Mouse (Mus musculus): ENCODE results near the gene Runx3. TPM values are rescaled to one million over a fixed set of nuclear protein-coding genes. Genes with fewer than 3 reads are reported as not detected.

The Runx3 gene
- total RNA-seq, 2 experiments from 2014 or later = 0.14 TPM; not detected in 1

- Histone ChIP-seq H3K4me3 (no peak overlapping the region), H3K27ac (no peak overlapping the region)
- intact Hi-C loops (cut with DNase I) = no loop called here
- no peak for TF ChIP-seq CTCF (IDR thresholded peaks at IDR 0.05)
- DNase-seq (ENCODE audit: extremely low spot score in 1 of 2, low spot score in 2 of 2) = no peak
Measured at GRCm38 (mm10) chr4:135092871-135093270, 27.6 kb upstream of the Runx3 start.

- intact Hi-C loops (cut with DNase I) = no loop called here
Measured at GRCm38 (mm10) chr4:135095693-135096092, 24.8 kb upstream of the Runx3 start.

GRCm38 (mm10) chr4:135097910-135098891, 22.3 kb upstream of the Runx3 start:
- no peak for DNase-seq (ENCODE audit: extremely low spot score in 1 of 2, low spot score in 2 of 2)
- intact Hi-C loops (cut with DNase I) = no loop called here
- Histone ChIP-seq H3K27ac (no peak overlapping the region), H3K4me3 (no peak overlapping the region)
- TF ChIP-seq CTCF (IDR thresholded peaks at IDR 0.05) = no peak

More at GRCm38 (mm10) chr4:135095693-135096092, 24.8 kb upstream of the Runx3 start:
- no peak for DNase-seq (ENCODE audit: extremely low spot score in 1 of 2, low spot score in 2 of 2)
- Histone ChIP-seq H3K4me3 (no peak overlapping the region), H3K27ac (no peak overlapping the region)
- TF ChIP-seq CTCF (IDR thresholded peaks at IDR 0.05) = no peak

GRCm38 (mm10) chr4:135102019-135102740, 18.3 kb upstream of the Runx3 start:
- no peak for TF ChIP-seq CTCF (IDR thresholded peaks at IDR 0.05)
- Histone ChIP-seq H3K27ac (no peak overlapping the region), H3K4me3 (no peak overlapping the region)
- DNase-seq (ENCODE audit: extremely low spot score in 1 of 2, low spot score in 2 of 2) = no peak
- intact Hi-C loops (cut with DNase I) = no loop called here

- DNase-seq (ENCODE audit: extremely low spot score in 1 of 2, low spot score in 2 of 2) = no peak
- Histone ChIP-seq H3K27ac (no peak overlapping the region), H3K4me3 (no peak overlapping the region)
- intact Hi-C loops (cut with DNase I) = no loop called here
- no peak for TF ChIP-seq CTCF (IDR thresholded peaks at IDR 0.05)
Measured at GRCm38 (mm10) chr4:135102761-135103160, 17.7 kb upstream of the Runx3 start.

- H3K27ac ChIP-seq = no peak overlapping the region
- no peak overlapping the region for H3K4me3 ChIP-seq
- no peak for TF ChIP-seq CTCF (IDR thresholded peaks at IDR 0.05)
- DNase-seq (ENCODE audit: extremely low spot score in 1 of 2, low spot score in 2 of 2) = no peak
- intact Hi-C loops (cut with DNase I) = no loop called here
Measured at GRCm38 (mm10) chr4:135103800-135104199, 16.7 kb upstream of the Runx3 start.

- intact Hi-C loops (cut with DNase I) = no loop called here
- no peak for TF ChIP-seq CTCF (IDR thresholded peaks at IDR 0.05)
- Histone ChIP-seq H3K4me3 (no peak overlapping the region), H3K27ac (no peak overlapping the region)
- no peak for DNase-seq (ENCODE audit: extremely low spot score in 1 of 2, low spot score in 2 of 2)
Measured at GRCm38 (mm10) chr4:135106968-135107367, 13.5 kb upstream of the Runx3 start.

GRCm38 (mm10) chr4:135108666-135109065, 11.8 kb upstream of the Runx3 start:
- intact Hi-C loops (cut with DNase I) = no loop called here
- TF ChIP-seq CTCF (IDR thresholded peaks at IDR 0.05) = no peak
- Histone ChIP-seq H3K4me3 (no peak overlapping the region), H3K27ac (no peak overlapping the region)
- DNase-seq (ENCODE audit: extremely low spot score in 1 of 2, low spot score in 2 of 2) = no peak

GRCm38 (mm10) chr4:135113656-135114055, 6.8 kb upstream of the Runx3 start:
- intact Hi-C loops (cut with DNase I) = no loop called here
- Histone ChIP-seq H3K4me3 (no peak overlapping the region), H3K27ac (no peak overlapping the region)
- no peak for DNase-seq (ENCODE audit: extremely low spot score in 1 of 2, low spot score in 2 of 2)
- TF ChIP-seq CTCF (IDR thresholded peaks at IDR 0.05) = no peak

GRCm38 (mm10) chr4:135114301-135114700, 6.2 kb upstream of the Runx3 start:
- DNase-seq (ENCODE audit: extremely low spot score in 1 of 2, low spot score in 2 of 2) = no peak
- Histone ChIP-seq H3K4me3 (no peak overlapping the region), H3K27ac (no peak overlapping the region)
- intact Hi-C loops (cut with DNase I) = no loop called here
- TF ChIP-seq CTCF (IDR thresholded peaks at IDR 0.05) = no peak

- no peak for DNase-seq (ENCODE audit: extremely low spot score in 1 of 2, low spot score in 2 of 2)
- intact Hi-C loops (cut with DNase I) = no loop called here
- Histone ChIP-seq H3K27ac (no peak overlapping the region), H3K4me3 (no peak overlapping the region)
- no peak for TF ChIP-seq CTCF (IDR thresholded peaks at IDR 0.05)
Measured at GRCm38 (mm10) chr4:135115426-135116170, 4.9 kb upstream of the Runx3 start.

- intact Hi-C loops (cut with DNase I) = no loop called here
- DNase-seq (ENCODE audit: extremely low spot score in 1 of 2, low spot score in 2 of 2) = no peak
- no peak overlapping the region for H3K27ac ChIP-seq
- no peak overlapping the region for H3K4me3 ChIP-seq
- no peak for TF ChIP-seq CTCF (IDR thresholded peaks at IDR 0.05)
Measured at GRCm38 (mm10) chr4:135116391-135116790, 4.1 kb upstream of the Runx3 start.
